Mouse (Mus musculus) forebrain, embryonic 16.5 days (tissue): ENCODE data around the gene Hadha. TPM values are rescaled to one million over a fixed set of nuclear protein-coding genes. Genes with fewer than 3 reads are reported as not detected.
A peak's percentile ranks its signal among the peaks of the same experiment; 100 is the strongest.

Experiments used
- ATAC-seq: fragments of 200-750 bp; cut with Nextera tagmentation; 2 replicates; pipeline ENCODE4 v1.8.0; 2017; ENCODE audit warnings: mild to moderate bottlenecking, moderate library complexity
- H3K27ac ChIP-seq: fragments of 300-500 bp; sonication (generic); 2 replicates; pipeline ENCODE4 v1.5.1; 2014; ENCODE audit warnings: low read length, control low read depth
- H3K27me3 ChIP-seq: fragments of 300-500 bp; sonication (generic); replicated peaks from 2 replicates; pipeline ENCODE4 v1.6.1; 2014; ENCODE audit warnings: low read length; ENCODE audit not compliant: control insufficient read depth, insufficient read depth
- H3K36me3 ChIP-seq: fragments of 300-500 bp; sonication (generic); 2 replicates; pipeline ENCODE4 v1.6.1; 2014; ENCODE audit not compliant: control insufficient read depth, insufficient read depth
- H3K4me1 ChIP-seq: fragments of 300-500 bp; sonication (generic); replicated peaks from 2 replicates; pipeline ENCODE4 v1.6.1; 2014; ENCODE audit warnings: low read length; ENCODE audit not compliant: control insufficient read depth, insufficient read depth
- H3K4me2 ChIP-seq: fragments of 300-500 bp; sonication (generic); 2 replicates; pipeline ENCODE4 v1.6.1; 2014; ENCODE audit warnings: mild to moderate bottlenecking, low read length, control low read depth
- H3K4me3 ChIP-seq: fragments of 300-500 bp; sonication (generic); replicated peaks from 2 replicates; pipeline ENCODE4 v1.5.1; 2014; ENCODE audit warnings: mild to moderate bottlenecking, low read length, control low read depth
- H3K9ac ChIP-seq: fragments of 300-500 bp; sonication (generic); replicated peaks from 2 replicates; pipeline ENCODE4 v1.6.1; 2014; ENCODE audit warnings: low read depth, low read length, control low read depth
- H3K9me3 ChIP-seq: fragments of 300-500 bp; sonication (generic); 2 replicates; pipeline ENCODE4 v1.6.1; 2016; ENCODE audit warnings: low read length; ENCODE audit not compliant: control insufficient read depth
- WGBS: fragments of 180-500 bp; shearing (Covaris S2); extraction: QIAGEN DNeasy Blood & Tissue Kit; methylation state at CpG from one replicate; pipeline ENCODE4 v1.1.7; 2014; 5-methylcytosine and 5-hydroxymethylcytosine counted together
- polyA plus RNA-seq: library from polyadenylated mRNA; unstranded; fragments of >200 nt; fragmentation: Nextera tagmentation; extraction: Ambion mirVana; gene quantifications from 2 replicates; pipeline ENCODE4 v1.2.1, GENCODE M21; 2015

Gene Hadha
- polyA plus RNA-seq, 1 experiment from 2014 or later: 76.0 TPM

DNA sequence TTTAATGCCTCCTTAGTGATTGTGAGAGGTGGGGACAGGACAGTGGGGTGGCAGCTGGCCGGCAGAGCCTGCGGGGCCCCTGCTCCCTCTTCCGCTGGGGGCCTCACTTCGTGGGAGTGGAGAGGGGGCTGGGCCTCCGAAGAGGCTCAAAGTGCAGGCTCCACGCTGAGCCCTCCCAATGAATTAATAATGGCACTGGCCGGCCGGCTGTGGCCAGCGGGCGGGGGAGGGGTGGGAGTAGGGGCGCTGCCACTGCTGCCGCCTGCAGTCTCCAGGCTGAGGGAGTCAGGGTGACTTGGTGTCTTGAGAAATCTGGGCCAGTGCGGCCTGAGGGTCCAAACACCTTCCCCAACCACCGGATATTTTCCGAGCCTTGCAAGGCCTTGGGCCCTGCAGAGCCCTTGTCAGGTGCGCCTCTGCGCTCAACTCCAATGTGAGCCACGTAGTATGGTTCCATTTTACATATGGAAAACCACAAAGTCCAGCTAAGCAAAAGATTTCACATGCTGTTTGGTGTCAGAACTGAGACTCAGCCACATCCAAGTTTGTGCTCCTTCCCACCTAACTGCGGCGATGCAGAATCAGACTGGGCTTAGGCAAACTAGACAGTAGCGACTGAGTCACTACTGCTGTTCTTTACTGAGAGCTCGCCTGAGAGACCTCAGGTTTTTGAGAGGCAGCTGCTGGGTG lies 44.4 kb downstream of the Hadha start:
- Histone ChIP-seq H3K9ac (peak overlapping the region; percentile 22; the same call in 1 of the 2 replicates), H3K36me3 (no peaks in the 10 kb centered on the region)

GRCm38 (mm10) chr5:30109899-30110298 lies 45.1 kb downstream of the Hadha start:
- Histone ChIP-seq H3K9me3 (no peaks in the 10 kb centered on the region), H3K36me3 (no peaks in the 10 kb centered on the region), H3K4me1 (peaks cover 56% of the 10 kb centered on the region), H3K4me3 (no peak overlapping the region), H3K27ac (no peak overlapping the region), H3K4me2 (no peak overlapping the region), H3K9ac (no peak overlapping the region), H3K27me3 (no peaks in the 10 kb centered on the region)
- 48% methylated on average over 2 of the region's 2 CpGs for WGBS
- ATAC-seq: no peak

More for the DNA sequence above, 44.4 kb downstream of the Hadha start:
- no peak for ATAC-seq
- Histone ChIP-seq H3K27ac (no peak overlapping the region), H3K27me3 (no peaks in the 10 kb centered on the region), H3K4me3 (no peak overlapping the region), H3K4me1 (peaks cover 55% of the 10 kb centered on the region), H3K9me3 (no peaks in the 10 kb centered on the region), H3K4me2 (peak overlapping the region; percentile 24)
- 12% methylated on average over 21 of the region's 22 CpGs for WGBS

DNA sequence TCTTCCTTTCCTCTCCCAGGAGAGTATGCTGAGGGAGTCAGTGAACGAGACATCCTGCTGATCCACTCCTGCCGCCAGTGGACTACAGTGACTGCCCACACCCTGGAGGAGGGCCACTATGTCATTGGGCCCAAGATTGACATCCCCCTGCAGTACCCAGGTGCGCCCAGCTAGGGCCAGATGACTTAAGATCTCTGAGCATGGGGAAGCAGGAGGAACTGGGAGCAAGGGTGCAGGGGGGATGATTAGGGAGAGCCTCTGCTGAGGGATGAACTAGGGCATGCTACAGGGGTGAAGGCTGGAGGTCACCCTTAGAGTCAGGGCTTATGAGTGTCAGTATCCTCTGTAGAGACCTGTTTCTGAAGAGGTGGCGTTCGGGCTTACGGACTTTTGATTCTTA lies 46.7 kb downstream of the Hadha start:
- H3K9ac ChIP-seq: no peak overlapping the region
- no peaks in the 10 kb centered on the region for H3K9me3 ChIP-seq
- no peaks in the 10 kb centered on the region for H3K27me3 ChIP-seq
- ATAC-seq: no peak
- 68% methylated on average over 6 of the region's 6 CpGs for WGBS
- H3K4me2 ChIP-seq: no peak overlapping the region
- H3K27ac ChIP-seq: no peak overlapping the region
- no peak overlapping the region for H3K4me3 ChIP-seq
- peaks cover 50% of the 10 kb centered on the region for H3K4me1 ChIP-seq
- H3K36me3 ChIP-seq: no peaks in the 10 kb centered on the region

DNA sequence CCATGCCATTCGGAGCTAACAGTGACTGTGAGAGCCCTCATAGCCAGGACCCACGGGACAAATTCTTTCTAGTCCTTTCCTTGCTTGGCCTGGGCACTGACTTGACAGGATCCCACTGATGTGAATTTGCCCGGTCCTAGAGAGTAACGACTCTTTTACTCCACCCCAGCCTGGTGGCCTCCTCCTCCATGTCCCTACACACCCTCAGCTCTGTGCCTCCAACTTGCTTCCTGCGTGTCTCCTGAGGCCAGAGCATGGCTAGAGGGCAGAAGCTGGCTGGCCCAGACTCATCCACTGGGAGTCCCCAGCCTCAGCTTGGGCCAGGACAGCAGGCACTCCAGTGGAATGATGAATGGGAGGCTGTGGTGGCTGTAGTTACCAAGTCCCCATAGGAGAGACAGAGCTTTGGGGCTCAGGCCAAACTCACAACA lies 47.3 kb downstream of the Hadha start:
- Histone ChIP-seq H3K4me3 (peak overlapping the region; percentile 63), H3K9ac (no peak overlapping the region; the same call in 1 of the 2 replicates), H3K4me2 (peak overlapping the region; percentile 76), H3K4me1 (peaks cover 50% of the 10 kb centered on the region), H3K9me3 (no peaks in the 10 kb centered on the region), H3K27me3 (no peaks in the 10 kb centered on the region), H3K27ac (peak overlapping the region; percentile 50; the same call in 1 of the 2 replicates), H3K36me3 (no peaks in the 10 kb centered on the region)
- no peak for ATAC-seq
- 4% methylated on average over 5 of the region's 5 CpGs for WGBS

DNA sequence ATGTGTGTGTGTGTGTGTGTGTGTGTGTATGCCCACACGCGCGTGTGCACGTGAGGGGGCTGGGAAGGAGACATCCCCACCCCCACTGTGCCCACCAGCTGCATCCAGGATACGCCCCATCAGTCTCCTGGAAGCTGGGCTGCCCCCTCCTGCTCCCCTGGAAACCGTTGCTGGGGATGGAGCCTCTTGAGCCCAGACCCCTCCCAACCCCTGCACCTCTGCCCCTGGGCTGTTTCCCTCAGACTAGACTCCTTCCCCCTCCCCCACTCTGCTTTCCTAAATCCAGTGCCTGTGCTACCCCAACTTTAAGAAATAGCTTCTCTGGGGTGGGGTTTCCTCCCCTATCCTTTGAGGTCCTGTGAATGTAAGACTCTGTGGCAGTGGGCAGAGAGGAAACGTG lies 47.8 kb downstream of the Hadha start:
- H3K27ac ChIP-seq: peak overlapping the region; percentile 61
- peak overlapping the region; percentile 63 for H3K4me3 ChIP-seq
- 0 out of 2 replicates have a peak overlapping the region, but pooled peaks have one; percentile 19 for H3K9ac ChIP-seq

DNA sequence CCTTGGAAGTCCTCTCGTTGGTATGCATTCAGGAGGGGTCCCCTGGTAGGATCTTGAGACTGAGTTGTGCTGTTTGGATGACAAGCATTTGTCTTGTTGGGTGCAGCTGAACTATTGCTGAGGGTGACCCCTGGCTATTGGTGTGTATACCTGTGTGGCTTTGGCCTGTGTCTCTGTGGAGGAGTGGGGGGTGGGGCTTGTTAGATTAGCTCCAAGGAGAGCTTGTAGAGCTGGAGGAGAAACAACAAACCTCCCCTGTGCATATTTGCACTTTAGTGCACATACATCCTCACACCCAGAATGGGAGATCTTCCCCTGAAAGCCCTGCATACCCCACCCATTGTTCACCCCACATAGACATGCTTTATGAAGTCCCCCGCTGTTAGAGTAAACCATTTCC lies 48.2 kb downstream of the Hadha start:
- ATAC-seq: no peak
- no peaks in the 10 kb centered on the region for H3K36me3 ChIP-seq
- no peaks in the 10 kb centered on the region for H3K9me3 ChIP-seq
- 0% methylated on average over 2 of the region's 2 CpGs for WGBS
- H3K27me3 ChIP-seq: no peaks in the 10 kb centered on the region
- H3K4me1 ChIP-seq: peaks cover 50% of the 10 kb centered on the region
- H3K27ac ChIP-seq: peak overlapping the region; percentile 61
- H3K4me2 ChIP-seq: peak overlapping the region; percentile 76
- H3K4me3 ChIP-seq: peak overlapping the region; percentile 63
- peak overlapping the region; percentile 19; the same call in 1 of the 2 replicates for H3K9ac ChIP-seq

More for the DNA sequence above, 47.8 kb downstream of the Hadha start:
- ATAC-seq: peak; percentile 21
- Histone ChIP-seq H3K9me3 (no peaks in the 10 kb centered on the region), H3K4me1 (peaks cover 50% of the 10 kb centered on the region), H3K27me3 (no peaks in the 10 kb centered on the region), H3K36me3 (no peaks in the 10 kb centered on the region), H3K4me2 (peak overlapping the region; percentile 76)
- 3% methylated on average over 7 of the region's 7 CpGs for WGBS

DNA sequence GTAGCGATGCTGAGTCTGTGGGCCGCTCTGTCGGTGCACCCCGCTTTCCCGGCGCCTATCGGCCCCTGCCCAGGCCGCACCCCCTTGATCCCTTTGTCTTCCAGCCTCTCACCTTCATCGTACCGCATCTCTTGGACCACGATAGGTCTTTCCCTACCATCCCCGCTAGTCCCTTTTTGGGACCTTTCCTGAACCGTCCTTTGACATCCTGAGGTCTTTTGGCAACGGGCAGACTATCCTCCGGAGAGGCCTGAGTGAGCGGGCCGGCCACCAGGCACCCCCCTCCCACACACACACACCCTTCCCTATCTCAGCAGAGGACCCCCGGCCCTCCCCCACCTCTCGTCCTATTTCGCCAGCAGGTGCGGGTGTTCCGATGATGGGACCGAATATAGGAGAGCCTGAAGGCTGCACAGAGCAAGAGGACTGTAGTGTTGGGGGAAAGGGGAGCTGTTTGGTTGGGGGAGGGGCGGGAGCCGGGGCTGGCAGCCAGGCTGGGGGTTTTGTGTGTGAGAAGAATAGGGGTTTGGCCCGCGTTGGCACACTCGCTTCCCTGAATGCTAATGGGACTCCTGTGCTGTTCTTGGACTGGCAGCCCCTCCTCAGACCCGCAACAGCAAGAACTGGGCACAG lies 49.2 kb downstream of the Hadha start, which contains the start of gene 3110082J24Rik:
3110082J24Rik (minus strand) TSS at position 419 of the 633 bp plus-strand sequence.
- H3K27ac ChIP-seq: peak within 1 kb of the TSS; percentile 61
- peaks cover 44% of the 10 kb centered on the region for H3K4me1 ChIP-seq
- peak; percentile 73 for ATAC-seq
- peak within 1 kb of the TSS; percentile 76 for H3K4me2 ChIP-seq
- H3K9ac ChIP-seq: peak within 1 kb of the TSS; percentile 73
- no peaks in the 10 kb centered on the region for H3K27me3 ChIP-seq
- H3K4me3 ChIP-seq: peak within 1 kb of the TSS; percentile 63
- H3K9me3 ChIP-seq: no peaks in the 10 kb centered on the region
- under 1% methylated on average over 29 of the region's 29 CpGs for whole genome bisulfite sequencing
- no peaks in the 10 kb centered on the region for H3K36me3 ChIP-seq

- Histone ChIP-seq H3K27ac (peak within 1 kb of the TSS; percentile 52), H3K9me3 (no peaks in the 10 kb centered on the region), H3K36me3 (no peaks in the 10 kb centered on the region), H3K4me1 (peaks cover 36% of the 10 kb centered on the region), H3K27me3 (no peaks in the 10 kb centered on the region), H3K4me2 (peak within 1 kb of the TSS; percentile 76), H3K9ac (peak within 1 kb of the TSS; percentile 73), H3K4me3 (peak within 1 kb of the TSS; percentile 63)
- under 1% methylated on average over 60 of the region's 65 CpGs for WGBS
- ATAC-seq: peak; percentile 48
These were observed 49.9 kb downstream of the Hadha start, which contains the start of gene Garem2 for GRCm38 (mm10) chr5:30104841-30105667. Garem2 (plus strand) TSS chr5:30105161.

DNA sequence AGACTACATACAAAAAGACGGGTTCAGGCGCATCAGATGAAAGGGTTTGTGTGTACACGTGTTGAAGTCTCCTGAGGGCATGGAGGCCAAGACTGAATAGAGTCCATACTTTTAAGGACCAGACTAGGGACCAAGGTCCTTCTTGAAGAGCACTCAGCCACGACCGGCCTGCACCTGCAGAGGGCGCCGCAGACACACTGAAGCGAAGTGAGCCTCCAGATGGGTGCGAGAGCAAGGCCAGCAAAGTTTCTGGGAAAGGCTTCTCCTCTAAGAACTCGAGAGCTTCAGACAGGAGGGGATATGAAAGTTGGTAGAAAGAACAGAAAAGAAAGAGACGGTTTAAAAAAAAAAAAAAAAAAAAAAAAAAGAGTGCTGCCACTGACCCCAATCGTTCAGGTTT lies 50.6 kb downstream of the Hadha start:
- 2% methylated on average over 11 of the region's 12 CpGs for WGBS
- ATAC-seq: no peak
- Histone ChIP-seq H3K4me2 (peak overlapping the region; percentile 76), H3K27ac (no peak overlapping the region), H3K9me3 (no peaks in the 10 kb centered on the region), H3K4me3 (peak overlapping the region; percentile 63), H3K36me3 (no peaks in the 10 kb centered on the region), H3K27me3 (no peaks in the 10 kb centered on the region), H3K9ac (no peak overlapping the region), H3K4me1 (peaks cover 32% of the 10 kb centered on the region)
